Mouse (Mus musculus): ENCODE results near the gene Ap1m1.

- no peak for TF ChIP-seq GATA1 (IDR thresholded peaks at IDR 0.05; ENCODE audit: borderline replicate concordance, low read length)
- TF ChIP-seq CTCF (IDR thresholded peaks at IDR 0.05; ENCODE audit: low read depth, low read length): no peak
- TF ChIP-seq GATA2 (IDR thresholded peaks at IDR 0.05; ENCODE audit: borderline replicate concordance, low read depth, low read length): no peak
- TF ChIP-seq TAL1 (conservative IDR thresholded peaks at IDR 0.05; ENCODE audit: low read depth, low read length): no peak
- TF ChIP-seq POLR2AphosphoS5 (IDR thresholded peaks at IDR 0.05; ENCODE audit: insufficient replicate concordance, low read depth, low read length): no peak
These were observed 45.5 kb downstream of the Ap1m1 start for GRCm38 (mm10) chr8:72285285-72285684.

Data from G1E (cell line).